Mouse (Mus musculus): Measurements from ENCODE around the gene Zfp362.
A peak's percentile ranks its signal among the peaks of the same experiment; 100 is the strongest.

Gene Zfp362

DNA sequence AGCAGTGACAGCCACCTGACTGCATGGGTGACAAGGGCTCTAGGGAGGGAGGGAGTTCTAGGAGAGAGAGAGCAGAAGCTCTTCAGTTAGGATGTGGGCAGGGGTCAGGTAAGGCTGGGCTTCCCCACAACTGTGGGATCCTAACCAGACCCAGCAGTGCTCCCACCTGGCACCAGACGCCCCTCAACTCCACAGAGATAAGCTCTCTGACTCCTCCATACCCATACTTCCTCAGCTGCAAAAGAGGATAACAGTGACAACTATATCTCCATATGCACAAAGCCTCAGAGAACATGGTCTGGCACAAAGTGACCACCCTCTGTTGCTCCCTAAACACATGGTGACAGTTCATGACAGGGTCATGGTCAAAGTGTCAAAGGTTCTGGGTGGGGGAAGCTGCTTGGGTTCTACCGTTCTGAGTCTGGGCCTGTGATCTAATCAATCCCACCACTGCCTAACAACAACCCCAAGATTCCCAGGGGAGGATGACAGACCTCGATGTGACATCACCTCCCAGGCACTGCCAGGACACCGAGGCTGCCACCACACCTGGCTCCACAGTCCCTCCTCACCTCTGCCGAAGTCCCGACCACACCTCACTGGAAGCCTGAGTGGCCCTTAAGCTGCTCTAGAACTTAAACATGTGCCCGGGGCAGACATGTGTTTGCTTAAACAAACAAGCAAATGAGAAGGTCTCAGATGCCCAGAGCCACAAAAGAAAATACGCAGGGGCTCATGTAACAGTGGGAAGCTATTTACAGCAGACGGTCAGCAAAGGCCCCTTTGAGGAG lies 4.0 kb downstream of the Zfp362 start:
- no peak for DNase-seq (ENCODE audit: low spot score)

DNA sequence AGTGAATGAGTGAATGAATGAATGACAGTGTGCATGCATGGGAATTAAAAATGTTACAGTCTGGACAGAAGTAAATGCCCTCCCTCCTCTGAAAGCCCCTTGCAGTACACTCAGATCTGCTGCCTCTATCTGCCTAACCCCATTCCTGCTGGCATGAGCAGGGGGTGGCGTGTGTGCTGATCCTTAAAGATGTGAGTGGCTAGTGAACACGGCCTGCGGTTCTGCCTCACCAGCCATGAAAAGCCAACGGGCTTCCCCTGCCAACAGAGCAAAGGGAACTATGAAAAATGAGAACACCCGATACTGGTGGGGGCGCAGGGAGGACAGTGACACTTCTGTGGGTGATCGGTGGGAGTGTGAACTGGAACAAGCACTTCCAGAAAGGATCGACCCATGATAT lies 9.1 kb downstream of the Zfp362 start:
- no peak for DNase-seq (ENCODE audit: low spot score)

DNA sequence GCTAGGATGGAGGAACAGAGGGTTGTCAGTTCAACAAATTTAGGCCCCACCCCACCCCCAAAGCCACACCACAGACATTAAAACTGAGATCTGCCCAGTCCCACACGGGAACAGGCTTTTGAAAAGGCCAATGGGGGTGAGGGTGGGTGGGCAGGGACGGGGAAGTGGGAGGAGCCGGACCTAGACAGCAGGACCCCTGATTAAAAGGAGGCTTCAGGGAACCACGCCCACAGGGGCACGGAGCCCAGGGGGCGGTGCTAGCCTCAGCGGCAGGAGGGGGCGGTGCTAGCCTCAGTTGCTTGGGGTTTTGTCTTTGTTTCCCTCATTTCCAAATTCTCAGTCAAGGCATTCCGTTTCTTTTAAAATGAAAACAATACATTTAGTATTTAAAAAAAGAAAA lies 10.2 kb downstream of the Zfp362 start:
- DNase-seq (ENCODE audit: low spot score) = no peak

DNA sequence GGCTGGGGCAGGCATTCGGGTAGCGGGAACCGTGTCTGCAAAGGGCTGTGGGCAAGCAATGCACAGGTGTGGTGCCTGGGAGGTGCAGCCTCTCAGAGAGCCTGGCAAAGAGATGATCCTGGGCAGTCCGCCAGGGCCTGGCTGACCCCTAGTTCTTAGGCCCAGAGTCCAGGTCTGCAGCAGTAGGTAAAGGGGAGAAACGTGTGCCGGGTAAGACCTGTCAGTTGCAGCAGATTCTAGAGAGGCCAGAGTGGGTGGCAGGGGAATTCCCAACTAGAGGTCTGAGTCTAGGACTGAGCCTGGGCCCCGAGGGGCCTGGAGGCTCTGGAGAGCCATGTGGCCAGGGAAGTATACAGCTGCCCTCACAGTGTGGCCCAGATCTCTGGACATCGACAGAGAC lies 11.6 kb downstream of the Zfp362 start:
- no peak for DNase-seq (ENCODE audit: low spot score)

DNA sequence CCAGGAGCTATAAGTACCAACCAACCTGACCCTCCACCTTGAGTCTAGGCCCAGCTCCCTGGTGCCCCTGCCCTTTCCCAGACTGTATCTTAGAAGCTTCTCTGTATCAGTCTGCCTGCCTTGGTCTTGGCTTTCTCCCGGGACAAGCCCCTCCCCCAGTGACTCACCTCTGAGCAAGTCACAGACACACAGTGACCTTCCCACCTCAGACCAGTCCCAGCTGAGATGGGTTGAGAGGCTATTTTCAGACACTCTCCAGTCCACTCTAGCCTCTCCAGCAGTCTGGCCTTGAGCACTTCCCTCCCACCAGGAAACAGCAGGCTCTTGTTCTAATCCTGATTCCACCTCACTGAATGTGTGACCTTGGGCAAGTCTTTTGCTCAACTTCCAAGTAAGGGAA lies 12.1 kb downstream of the Zfp362 start:
- peak; percentile 63 for DNase-seq (ENCODE audit: low spot score)

DNA sequence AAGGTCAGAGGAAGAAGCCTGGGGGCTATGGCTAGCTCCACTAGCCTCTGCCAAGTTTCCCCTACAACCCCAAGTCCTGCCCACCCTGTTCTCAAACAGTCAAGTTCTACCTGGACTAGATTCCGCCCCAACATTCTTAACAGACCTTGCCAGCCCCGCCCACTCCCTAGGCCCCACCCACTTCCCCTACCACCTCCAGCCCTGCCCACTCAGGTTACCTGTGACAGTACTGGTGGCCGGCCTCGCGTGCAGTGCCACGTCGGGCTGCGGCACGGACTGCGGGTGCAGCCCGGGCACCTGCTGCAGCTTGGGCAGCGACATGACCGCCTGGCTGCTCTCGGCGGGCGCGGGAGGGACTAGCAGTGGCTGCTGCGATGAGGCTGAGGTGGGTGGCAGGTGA lies 16.2 kb downstream of the Zfp362 start:
- peak; percentile 86 for DNase-seq (ENCODE audit: low spot score)

DNA sequence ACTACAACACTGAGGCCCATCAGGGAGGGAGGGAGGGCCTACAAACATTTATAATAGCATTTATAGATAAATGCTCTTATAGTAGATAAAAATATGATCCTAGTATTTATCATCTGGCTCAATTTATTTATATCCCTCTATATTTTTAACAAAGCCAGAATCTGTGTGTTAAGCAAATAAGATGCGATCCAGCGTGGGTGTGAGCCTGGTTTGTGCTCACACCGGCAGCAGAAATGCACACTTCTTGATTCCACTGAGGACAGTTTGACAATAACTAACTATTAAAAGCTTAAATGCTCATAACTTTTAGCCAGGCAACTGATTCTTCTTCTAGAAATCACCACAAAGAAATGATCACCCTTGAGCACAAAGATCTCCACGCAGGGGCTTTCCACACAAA lies 17.7 kb downstream of the Zfp362 start:
- DNase-seq (ENCODE audit: low spot score) = no peak

DNA sequence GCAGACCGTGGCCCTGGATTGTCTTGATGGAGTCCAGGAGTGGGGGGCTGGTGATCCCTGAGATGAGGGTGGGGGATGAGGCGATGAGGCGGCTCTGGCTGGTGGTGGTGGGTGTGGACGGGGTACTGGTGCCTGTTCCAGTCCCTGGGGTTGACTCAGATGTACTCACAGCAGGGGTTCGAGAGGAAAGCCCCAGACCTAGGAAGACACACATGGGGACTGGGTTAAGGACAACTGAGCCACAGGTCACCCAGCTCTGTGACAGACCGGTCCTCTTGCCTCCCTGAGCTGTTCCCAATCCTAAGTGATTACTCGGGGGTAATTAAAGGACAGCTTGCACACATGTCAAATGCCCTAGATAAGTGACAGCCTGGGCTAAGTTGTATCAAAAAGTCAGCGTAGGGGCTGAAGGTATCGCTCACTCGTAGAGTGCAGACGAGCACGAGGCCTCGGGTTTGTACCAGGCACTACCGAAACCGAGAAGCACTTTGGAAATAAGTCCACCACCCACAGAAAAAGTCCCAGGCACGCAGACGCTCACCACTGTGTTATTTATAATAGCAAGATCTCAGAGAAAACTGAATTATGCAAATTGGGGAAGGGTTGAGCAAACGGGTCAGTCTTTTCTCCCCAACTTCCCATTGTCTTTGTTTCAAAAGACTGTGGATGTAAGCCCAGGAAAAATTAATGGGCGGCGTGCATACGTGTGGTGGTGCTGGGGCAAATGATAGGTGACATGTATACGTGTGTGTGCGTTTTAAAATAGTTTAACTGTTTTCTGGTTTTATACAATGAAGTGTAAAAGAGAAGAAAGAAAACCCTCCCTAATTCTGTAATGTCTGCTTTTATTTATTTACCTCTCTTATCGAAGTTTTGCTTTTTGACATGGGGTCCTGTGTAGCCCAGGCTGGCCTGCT lies 18.6 kb downstream of the Zfp362 start:
- DNase-seq (ENCODE audit: low spot score) = no peak

DNA sequence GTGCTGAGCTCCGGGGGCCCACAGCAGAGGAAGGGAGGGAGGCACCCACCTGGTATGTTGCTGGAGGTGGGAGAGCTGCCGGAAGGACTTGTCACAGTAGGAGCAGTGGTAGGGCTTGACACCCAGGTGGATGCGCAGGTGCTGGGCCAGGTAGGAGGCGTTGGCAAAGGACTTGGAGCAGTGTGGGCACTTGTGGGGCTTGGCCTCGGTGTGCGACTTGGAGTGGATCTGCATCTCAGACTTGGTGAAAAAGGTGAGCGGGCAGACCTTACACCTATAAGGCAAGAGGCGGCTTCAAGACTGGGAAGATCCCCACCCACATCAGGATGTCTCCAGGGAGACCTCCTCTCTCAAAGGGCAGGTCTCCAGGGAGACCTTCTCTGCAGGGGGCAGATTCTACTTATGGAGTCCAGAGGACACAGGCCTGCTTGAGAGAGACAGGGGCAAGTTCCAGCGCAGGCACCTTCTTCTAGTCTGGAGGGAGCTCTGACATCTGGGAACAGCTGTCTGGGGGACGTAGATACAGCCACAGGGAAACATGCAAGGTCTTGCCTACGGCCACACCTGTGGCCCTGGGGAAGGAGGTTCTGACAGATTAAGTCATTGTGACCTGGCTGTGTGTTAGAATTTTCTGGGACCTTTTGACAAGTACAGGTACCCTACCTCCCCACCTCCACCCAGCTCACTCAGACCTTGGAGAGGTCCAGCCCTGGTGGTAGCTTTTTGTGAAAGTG lies 19.8 kb downstream of the Zfp362 start:
- no peak for DNase-seq (ENCODE audit: low spot score)

DNA sequence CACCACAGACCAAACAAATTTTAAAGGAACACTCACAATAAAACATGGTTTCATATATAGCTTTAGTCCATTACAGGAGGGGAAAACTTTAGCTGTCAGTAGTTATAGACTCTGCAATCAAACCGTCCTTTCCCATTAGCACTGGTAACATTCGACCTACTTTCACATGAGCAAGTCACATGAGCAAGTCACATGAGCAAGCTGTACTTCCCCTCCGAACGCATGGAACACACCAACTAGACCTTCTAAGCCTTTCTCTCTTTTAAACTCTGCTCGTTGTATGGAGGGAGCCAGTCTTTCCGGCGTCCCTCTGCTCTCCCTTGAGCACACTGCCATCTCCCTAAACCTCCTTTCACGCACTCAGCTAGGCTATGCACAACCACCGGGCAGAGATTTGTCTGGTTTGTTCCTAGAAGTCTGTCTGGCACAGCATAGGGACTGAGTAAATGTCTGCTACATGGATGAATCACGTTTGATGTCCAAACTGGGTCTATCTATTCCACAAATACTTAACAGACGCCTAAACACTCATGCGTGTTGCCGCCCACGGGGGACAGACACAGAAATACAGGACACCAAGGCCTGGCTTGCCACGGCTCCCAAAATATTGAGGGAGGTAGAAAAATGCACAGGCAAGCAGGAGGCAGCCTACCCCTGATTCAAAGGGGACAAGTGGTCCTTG lies 20.8 kb downstream of the Zfp362 start:
- no peak for DNase-seq (ENCODE audit: low spot score)

DNA sequence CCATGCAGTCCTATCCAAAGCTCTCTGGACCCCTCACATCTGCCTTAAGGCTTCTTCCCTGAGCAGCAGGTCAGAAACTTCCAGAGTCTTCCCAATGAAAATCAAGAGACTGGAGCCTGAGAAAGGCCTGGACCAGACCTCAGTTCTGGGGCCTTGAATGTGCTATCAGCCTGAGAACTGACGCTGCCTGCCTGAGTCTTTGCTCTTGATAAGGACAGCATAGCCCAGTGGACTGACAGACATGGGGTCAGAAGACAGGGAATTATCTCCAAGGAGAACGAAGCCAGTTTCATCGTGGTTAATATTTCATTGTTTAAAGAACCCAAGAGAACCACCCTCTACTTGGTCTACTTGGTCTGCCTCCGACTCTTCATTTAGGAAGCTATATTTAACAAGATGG lies 23.2 kb downstream of the Zfp362 start:
- DNase-seq (ENCODE audit: low spot score) = no peak

DNA sequence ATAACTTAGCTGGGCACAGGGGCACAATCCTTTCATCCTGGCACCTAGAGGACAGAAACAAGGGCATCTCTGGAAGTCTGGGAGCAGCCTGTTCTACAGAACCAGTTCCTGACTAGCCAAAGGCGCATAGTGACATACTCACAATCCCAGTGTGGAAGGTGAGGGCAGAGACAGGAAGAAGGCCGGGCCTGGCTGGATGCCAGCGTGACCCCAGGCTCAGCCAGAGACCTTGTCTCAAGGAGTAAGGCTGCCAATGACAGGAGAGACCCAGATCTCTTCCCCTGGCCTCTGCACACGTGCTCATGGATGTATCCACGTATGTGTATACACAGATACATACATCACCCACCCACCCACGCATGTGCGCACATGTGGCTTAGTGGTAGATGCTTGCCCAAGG lies 23.8 kb downstream of the Zfp362 start:
- no peak for DNase-seq (ENCODE audit: low spot score)

DNA sequence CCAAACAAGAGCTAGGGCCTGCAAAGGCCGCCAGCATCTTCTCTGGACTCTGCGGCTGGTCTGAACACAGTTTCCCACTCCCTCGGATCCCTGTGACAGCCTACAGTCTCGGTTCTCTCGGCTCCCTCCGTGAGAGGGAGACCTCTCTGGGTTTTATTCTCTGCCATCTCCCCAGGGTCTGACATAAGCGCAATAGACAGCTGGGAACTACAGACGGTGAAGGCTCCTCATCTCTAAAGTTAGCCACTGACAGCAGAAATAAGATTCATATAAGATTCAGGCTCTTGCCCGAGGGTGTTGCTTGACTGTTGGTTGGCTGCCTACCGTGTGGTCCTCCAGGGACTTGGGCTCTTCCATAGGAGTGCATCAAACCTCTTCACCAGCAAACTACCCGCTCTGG lies 28.3 kb downstream of the Zfp362 start:
- no peak for DNase-seq (ENCODE audit: low spot score)

DNA sequence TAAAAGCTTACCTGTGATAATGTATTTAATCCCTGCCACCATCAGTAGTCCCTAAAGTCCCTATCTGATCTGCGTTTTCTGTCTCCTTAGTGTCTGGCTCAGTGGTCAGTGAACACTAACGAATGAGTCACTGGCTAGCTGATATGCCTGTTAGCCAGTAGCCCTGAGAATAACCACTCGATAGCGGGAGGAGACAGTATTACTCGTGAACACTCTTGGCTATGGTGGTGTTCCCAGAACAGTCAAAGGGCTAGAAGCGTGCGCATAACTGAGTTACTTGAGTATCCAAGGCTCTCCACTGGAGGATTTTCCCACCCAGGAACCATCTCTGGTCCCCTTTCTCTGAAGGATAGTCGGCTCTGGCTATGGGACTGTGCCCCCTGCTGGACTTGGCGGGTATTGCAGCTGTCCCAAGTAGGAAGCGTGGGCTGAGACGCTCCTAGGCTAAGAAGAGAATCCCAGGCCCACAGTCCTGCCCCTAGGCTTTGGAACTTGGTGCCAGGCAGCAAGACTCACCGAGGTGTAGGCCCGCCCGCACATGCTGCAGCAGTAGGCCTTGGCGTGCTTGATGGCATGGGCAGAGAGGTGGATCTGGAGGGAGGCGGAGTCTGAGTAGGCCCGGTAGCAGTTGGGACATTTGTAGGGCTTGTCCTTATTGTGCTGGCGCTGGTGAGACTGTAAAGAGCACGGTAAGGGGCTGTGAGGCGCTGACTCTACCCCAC lies 29.1 kb downstream of the Zfp362 start:
- DNase-seq (ENCODE audit: low spot score) = peak; percentile 32

DNA sequence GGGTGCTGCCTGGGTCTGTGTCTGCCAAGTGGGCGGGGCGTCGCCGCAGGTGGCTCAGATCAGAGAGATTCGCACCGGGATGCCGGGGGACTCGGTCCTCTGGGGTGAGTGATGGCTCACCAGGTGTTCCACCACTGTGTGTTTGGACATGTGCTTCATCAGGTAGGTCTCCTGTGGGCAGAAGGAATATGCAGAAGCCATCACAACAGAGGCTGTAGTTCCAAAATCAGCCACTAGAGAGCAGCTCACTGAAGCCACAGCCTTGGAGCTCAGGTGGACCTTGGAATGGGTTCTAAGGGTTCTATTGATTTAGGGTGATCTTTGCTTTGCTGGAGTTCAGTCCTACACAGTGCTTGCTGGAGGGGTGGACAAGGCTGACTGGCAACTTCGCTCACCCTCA lies 31.4 kb downstream of the Zfp362 start:
- DNase-seq (ENCODE audit: low spot score) = no peak

DNA sequence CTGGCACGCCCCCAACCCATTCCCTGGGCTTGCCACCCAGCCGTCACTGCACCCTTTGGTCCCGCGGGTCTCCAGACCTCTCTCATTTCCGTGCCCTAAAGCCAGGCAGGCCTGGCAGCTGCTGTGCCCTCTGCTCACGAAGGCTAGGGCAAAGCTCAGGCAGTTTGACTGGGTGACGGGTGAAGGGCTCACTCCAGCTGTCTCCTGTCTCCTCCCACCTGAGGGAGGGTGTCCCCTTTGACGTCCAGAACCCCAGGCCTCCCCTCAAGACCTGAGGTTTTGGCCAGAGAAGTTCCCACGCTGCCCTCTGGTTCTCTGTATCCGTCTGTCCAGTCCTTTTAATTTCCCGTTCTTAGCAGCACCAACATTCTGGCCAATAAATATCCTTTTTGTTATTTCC lies 32.0 kb downstream of the Zfp362 start:
- no peak for DNase-seq (ENCODE audit: low spot score)

DNA sequence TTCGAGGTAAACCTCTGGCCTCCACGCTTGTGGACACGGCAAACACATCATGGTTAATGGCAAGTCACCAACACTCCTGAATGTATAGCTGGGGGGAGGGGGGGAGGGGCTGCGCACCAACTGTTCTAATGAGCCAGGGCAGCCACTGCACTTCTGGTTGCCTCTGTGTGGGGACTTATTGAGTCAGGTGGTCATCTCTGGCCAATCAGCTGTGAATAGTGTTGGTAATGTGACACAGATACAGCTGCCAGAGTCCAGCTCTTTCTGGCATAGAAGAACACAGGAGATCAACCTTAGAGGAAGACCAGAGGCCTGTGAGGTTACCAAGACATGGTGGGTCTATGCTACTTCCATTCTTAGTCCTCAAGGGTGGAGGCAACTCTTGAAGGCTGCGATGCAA lies 35.1 kb downstream of the Zfp362 start:
- DNase-seq (ENCODE audit: low spot score) = no peak

DNA sequence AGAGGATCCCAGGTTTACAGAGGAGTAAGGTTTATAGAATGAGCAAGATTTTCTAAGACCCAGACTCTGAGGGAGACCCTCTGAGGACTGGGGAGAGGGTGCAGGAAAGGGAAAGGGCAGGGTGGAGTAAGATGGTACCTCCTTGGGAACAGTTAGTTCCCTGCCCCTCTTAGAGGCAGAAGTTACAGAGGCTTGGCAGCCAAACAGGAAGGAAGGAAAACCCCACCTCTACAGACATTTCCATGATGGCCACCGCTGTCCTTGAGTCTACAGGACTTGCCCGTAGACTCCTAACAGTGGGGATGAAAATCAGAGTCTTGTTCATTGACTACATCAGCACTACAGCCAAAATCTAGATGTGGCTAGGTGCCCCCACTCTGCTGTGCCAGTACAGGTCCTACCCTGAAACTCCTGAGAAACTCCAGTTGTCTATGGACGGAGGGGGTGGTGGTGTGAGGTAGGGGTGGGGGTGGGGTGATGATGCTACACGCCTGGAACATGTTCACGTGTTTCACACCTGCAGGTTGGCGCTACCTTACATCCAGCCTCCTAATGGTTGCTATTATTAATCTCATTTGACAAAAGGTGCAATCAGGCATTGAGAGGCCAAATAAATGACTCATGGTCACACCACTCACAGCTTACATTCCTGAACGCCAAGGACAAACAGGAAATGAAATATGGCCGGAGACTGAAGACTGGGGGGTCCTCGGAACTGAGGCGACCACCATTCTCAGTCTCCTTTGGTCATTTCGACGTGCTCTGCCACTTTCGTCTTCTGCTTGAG lies 36.1 kb downstream of the Zfp362 start:
- no peak for DNase-seq (ENCODE audit: low spot score)

DNA sequence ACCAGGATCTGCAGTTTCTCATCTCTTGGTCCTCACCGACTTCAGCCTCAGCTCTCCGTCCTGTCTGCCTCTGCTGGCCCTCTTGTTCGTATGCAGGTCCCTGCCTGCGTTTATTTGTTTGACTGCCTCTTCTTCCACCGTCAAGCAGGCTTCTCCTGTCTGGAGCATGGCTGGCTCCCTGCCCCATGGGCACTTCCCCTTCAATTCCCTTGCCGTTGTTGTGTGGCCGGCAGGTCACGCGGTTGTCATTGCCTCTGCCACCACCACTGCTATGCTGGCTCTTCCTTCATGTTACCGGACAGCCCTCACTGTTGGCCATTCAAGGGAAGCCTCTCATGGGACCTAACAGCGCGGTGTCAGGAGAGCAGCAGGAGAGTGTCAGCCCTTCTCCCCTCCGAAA lies 37.7 kb downstream of the Zfp362 start:
- DNase-seq (ENCODE audit: low spot score) = no peak

DNA sequence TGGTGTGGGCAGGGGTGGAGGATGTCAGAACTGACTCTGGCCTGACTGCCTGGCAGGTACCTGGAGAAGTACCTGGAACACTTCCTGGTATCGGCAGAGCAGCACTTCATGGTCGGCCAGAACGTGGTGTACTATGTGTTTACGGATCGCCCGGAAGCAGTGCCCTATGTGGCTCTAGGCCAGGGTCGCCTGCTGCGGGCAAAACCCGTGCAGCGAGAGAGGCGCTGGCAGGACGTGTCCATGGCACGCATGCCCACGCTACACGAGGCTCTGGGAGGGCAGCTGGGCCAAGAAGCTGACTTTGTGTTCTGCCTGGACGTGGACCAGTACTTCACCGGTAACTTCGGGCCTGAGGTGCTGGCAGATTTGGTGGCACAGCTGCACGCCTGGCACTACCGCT lies 38.9 kb downstream of the Zfp362 start:
- DNase-seq (ENCODE audit: low spot score) = no peak

DNA sequence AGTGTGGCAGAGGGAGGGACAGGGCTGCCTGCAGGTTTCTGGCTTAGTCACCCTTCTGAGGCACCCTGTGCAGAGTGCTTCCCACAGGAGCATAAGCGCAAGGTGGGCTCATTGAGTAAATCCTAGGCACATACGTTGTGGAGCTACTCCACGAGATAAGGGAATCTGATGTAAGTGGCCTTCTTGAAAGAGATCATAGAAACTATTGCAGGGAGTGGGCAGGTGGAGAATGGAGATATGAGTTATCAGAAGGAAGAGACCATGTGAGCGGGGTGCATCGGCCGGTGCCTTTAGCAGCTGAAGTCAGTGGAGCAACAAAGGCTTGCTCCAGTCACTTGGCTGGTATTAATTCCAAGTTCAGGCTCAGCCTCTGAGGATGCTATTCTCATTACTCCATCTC lies 45.8 kb downstream of the Zfp362 start:
- DNase-seq (ENCODE audit: low spot score) = no peak
